Mouse (Mus musculus) spleen, adult 2 months (tissue): Measurements from ENCODE around the gene Supt3.

Experiments used
- CTCF ChIP-seq: fragments of 200-500 bp; IDR thresholded peaks from 2 replicates; pipeline ENCODE4 v1.5.1; 2011; ENCODE audit warnings: mild to moderate bottlenecking, inconsistent platforms; ENCODE audit not compliant: insufficient read depth, insufficient read length, insufficient replicate concordance; ENCODE audit errors: extremely low read depth
- POLR2A ChIP-seq: fragments of 200-500 bp; IDR thresholded peaks from 2 replicates; pipeline ENCODE4 v1.6.1; 2011; ENCODE audit warnings: low read depth, low read length, inconsistent platforms

GRCm38 (mm10) chr17:45067441-45067840, 290.5 kb downstream of the Supt3 start:
- TF ChIP-seq CTCF (no peak), POLR2A (no peak)
